Mouse (Mus musculus) megakaryocyte, embryonic 14.5 days (primary cell): ENCODE results near the gene Mageb4. TPM values are rescaled to one million over a fixed set of nuclear protein-coding genes. Genes with fewer than 3 reads are reported as not detected.
"Not testable (repeated sequence)": the region's sequence is repeated elsewhere in the genome, so short reads cannot be mapped to it uniquely, and the experiment has no call there.

ENCODE experiments used
- H3K27me3 ChIP-seq: replicated peaks from 2 replicates; pipeline ENCODE3; 2012; ENCODE audit warnings: inconsistent platforms
- H3K36me3 ChIP-seq: replicated peaks from 2 replicates; pipeline ENCODE3; 2012; ENCODE audit warnings: low read length, inconsistent platforms, mixed read lengths
- H3K4me1 ChIP-seq: 2 replicates; pipeline ENCODE4 v1.6.1; 2012; ENCODE audit warnings: inconsistent platforms
- H3K4me3 ChIP-seq: replicated peaks from 2 replicates; pipeline ENCODE3; 2012; ENCODE audit warnings: moderate library complexity, mild to moderate bottlenecking, inconsistent platforms
- H3K9me3 ChIP-seq: 2 replicates; pipeline ENCODE4 v1.6.1; 2012; ENCODE audit warnings: inconsistent platforms
- FLI1 ChIP-seq: IDR thresholded peaks from 2 replicates; pipeline ENCODE4 v1.6.1; 2012; ENCODE audit warnings: low read length, inconsistent platforms, mixed read lengths
- GATA1 ChIP-seq: IDR thresholded peaks from 3 replicates; pipeline ENCODE4 v1.6.1; 2012; ENCODE audit warnings: mixed read lengths, low read length, inconsistent platforms, borderline replicate concordance
- polyA plus RNA-seq: library from polyadenylated mRNA; stranded (reverse); fragments of >175 nt; gene quantifications from 2 replicates; pipeline ENCODE4 v1.2.3, GENCODE M21; 2012; ENCODE audit warnings: low replicate concordance; ENCODE audit not compliant: insufficient read depth

Mageb4 gene
- polyA plus RNA-seq: not detected in 2 replicates

DNA sequence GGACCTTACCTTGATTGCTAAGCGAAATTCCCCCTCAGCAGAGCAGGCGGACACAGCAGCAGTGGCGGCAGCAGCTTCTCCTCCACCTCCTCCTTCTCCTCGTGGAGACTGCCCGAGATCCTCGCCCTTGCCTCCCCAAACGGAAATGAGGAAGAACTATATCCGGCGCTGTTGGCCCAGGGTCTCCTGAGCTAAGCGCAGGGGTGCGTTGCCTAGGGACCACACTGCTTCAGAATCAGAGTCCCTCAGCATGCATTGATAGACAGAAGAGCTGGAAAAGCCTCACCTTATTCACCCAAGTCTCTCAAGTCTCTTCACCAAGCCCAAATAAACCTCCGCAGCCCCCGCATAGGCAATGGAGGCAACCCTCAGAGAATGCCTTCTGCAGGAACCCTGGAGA, at the start of gene Mageb4:
Gene Mageb4 (minus strand): TSS at position 101 of the 400 bp plus-strand sequence.
- not testable (repeated sequence) for H3K36me3 ChIP-seq, H3K27me3 ChIP-seq, H3K4me3 ChIP-seq, H3K4me1 ChIP-seq, H3K9me3 ChIP-seq

DNA sequence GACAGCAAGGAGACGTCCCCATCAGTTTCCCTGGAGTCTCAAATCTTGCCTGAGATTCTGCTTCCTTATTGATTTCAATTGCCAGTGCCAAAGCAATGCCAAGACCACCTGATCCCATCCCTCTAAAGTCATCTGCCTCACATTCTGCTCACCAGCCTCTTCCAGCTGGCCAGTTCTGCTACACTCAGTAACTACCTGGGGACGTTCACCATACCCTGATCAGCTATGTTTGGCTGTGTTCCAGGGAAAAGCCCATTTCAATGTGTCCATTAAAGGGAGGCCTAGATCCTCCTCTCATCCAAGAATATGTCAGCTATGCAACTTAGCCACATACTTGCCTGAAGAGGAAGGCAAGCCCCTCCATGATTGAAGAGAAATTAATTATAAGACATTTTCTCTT, 20.3 kb downstream of the Mageb4 start:
- H3K4me3 ChIP-seq, H3K9me3 ChIP-seq, H3K27me3 ChIP-seq, H3K36me3 ChIP-seq, H3K4me1 ChIP-seq: not testable (repeated sequence)

DNA sequence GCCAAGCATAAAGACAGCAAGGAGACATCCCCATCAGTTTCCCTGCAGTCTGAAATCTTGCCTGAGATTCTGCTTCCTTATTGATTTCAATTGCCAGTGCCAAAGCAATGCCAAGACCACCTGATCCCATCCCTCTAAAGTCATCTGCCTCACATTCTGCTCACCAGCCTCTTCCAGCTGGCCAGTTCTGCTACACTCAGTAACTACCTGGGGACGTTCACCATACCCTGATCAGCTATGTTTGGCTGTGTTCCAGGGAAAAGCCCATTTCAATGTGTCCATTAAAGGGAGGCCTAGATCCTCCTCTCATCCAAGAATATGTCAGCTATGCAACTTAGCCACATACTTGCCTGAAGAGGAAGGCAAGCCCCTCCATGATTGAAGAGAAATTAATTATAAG, 58.9 kb downstream of the Mageb4 start:
- H3K4me3 ChIP-seq, H3K9me3 ChIP-seq, H3K27me3 ChIP-seq, H3K36me3 ChIP-seq, H3K4me1 ChIP-seq: not testable (repeated sequence)

- no peaks in the 10 kb centered on the region for H3K9me3 ChIP-seq
- H3K36me3 ChIP-seq: no peaks in the 10 kb centered on the region
- TF ChIP-seq FLI1 (no peak), GATA1 (no peak)
- no peak overlapping the region for H3K4me3 ChIP-seq
- H3K27me3 ChIP-seq: no peaks in the 10 kb centered on the region
- no peaks in the 10 kb centered on the region for H3K4me1 ChIP-seq
Observed at GRCm38 (mm10) chrX:86237246-86237645, 67.6 kb downstream of the Mageb4 start.

Other genes with a start within 250 kb of the Mageb4 start
- gene Nr0b1, start 113.3 kb downstream of the Mageb4 start, polyA plus RNA-seq: not detected in 2 replicates